Mouse (Mus musculus): Measurements from ENCODE around the gene Zfp609. TPM values are rescaled to one million over a fixed set of nuclear protein-coding genes. Genes with fewer than 3 reads are reported as not detected.

Zfp609 gene
- polyA plus RNA-seq, 1 experiment, result 11.1 TPM

GRCm38 (mm10) chr9:65828016-65828403 lies 646 bp upstream of the Zfp609 start:
- H3K4me2 ChIP-seq (ENCODE audit: low read depth), result peak overlapping the region; percentile 98
- TF ChIP-seq POLR2AphosphoS2 (IDR thresholded peaks at IDR 0.05; ENCODE audit: insufficient read length, low read depth), result peak; percentile 33
- TF ChIP-seq MYOD1 (IDR thresholded peaks at IDR 0.05; ENCODE audit: control insufficient read depth in 1 of 3, insufficient read length in 2 of 3, low read depth in 2 of 3), result no peak

DNA sequence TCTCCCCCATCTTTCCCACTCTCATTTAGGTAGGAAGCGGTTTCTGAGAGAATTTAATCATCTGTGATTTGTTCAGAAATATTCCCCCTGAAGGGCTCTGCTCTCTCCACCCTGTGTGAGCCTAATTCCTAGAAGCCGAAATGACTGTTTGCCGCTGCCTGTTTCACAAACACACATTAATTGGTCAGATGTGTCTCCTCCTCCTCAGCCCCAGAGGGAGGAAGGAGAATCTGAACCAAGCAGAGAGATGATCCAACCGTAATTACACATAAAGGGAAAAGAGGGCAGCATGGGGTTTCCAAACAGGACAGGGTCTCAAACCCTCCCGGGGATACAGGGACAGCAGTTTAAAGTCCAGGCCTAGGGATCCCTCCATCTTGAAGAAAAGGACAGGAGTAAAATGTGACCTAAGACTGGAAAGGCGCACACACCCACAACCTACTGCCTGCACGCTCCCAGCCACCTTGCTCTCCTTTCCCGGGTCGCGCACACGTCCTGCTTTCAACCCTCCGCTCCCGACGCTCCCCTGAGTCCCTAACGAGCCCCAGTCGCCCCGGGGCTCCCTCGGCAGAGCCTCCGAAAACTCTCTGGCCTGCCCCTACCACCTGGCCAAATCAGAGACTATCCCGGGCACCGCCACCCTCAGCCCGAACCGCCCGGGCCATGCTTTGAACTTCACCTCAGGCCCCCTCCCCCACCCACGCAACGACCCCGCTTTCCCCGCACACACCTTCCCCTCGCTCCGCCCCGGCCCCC lies 598 bp downstream of the Zfp609 start:
- no peak for TF ChIP-seq POLR2AphosphoS2 (IDR thresholded peaks at IDR 0.05; ENCODE audit: insufficient read length, low read depth)
- no peak for TF ChIP-seq MYOG (IDR thresholded peaks at IDR 0.05; ENCODE audit: control insufficient read depth in 1 of 3, insufficient read depth in 1 of 3, insufficient read length in 2 of 3, low read depth in 2 of 3)
- no peak for TF ChIP-seq CEBPB (IDR thresholded peaks at IDR 0.05; ENCODE audit: insufficient read depth, poor library complexity, severe bottlenecking)
- TF ChIP-seq TCF12 (IDR thresholded peaks at IDR 0.05; ENCODE audit: insufficient read depth, poor library complexity, severe bottlenecking), result no peak
- TF ChIP-seq POLR2A (IDR thresholded peaks at IDR 0.05; ENCODE audit: insufficient read length, low read depth), result no peak
- TF ChIP-seq E2F4 (IDR thresholded peaks at IDR 0.05; ENCODE audit: insufficient read depth), result no peak
- TF ChIP-seq TCF3 (IDR thresholded peaks at IDR 0.05; ENCODE audit: insufficient read length, low read depth), result no peak
- Histone ChIP-seq H3K4me3 (peak overlapping the region; percentile 51), H3K27me3 (ENCODE audit: control insufficient read depth, insufficient read depth, insufficient read length) (no peaks in the 10 kb centered on the region), H3K79me2 (ENCODE audit: control insufficient read depth, insufficient read depth) (peaks cover 51% of the 10 kb centered on the region), H3K4me2 (ENCODE audit: low read depth) (peak overlapping the region; percentile 94), H3K36me3 (ENCODE audit: control insufficient read depth, insufficient read depth) (peaks cover 2% of the 10 kb centered on the region), H3ac (ENCODE audit: control insufficient read depth, insufficient read length) (peak overlapping the region; percentile 84)

More at GRCm38 (mm10) chr9:65828016-65828403, 646 bp upstream of the Zfp609 start:
- peaks cover 40% of the 10 kb centered on the region for H3K79me2 ChIP-seq (ENCODE audit: control insufficient read depth, insufficient read depth)
- no peaks in the 10 kb centered on the region for H3K27me3 ChIP-seq (ENCODE audit: control insufficient read depth, insufficient read depth, insufficient read length)
- no peak overlapping the region for H3ac ChIP-seq (ENCODE audit: control insufficient read depth, insufficient read length)
- peaks cover 3% of the 10 kb centered on the region for H3K36me3 ChIP-seq (ENCODE audit: control insufficient read depth, insufficient read depth)
- H3K4me3 ChIP-seq, result peak overlapping the region; percentile 51

- H3K4me3 ChIP-seq, result peak overlapping the region; percentile 51
- peak overlapping the region; percentile 94 for H3K4me2 ChIP-seq (ENCODE audit: low read depth)
- H3K79me2 ChIP-seq (ENCODE audit: control insufficient read depth, insufficient read depth), result peaks cover 56% of the 10 kb centered on the region
- TF ChIP-seq MYOD1 (IDR thresholded peaks at IDR 0.05; ENCODE audit: control insufficient read depth in 1 of 3, insufficient read length in 2 of 3, low read depth in 2 of 3) (no peak), REST (IDR thresholded peaks at IDR 0.05; ENCODE audit: insufficient read depth, insufficient read length) (no peak), MYOG (IDR thresholded peaks at IDR 0.05; ENCODE audit: control insufficient read depth in 1 of 3, insufficient read depth in 1 of 3, insufficient read length in 2 of 3, low read depth in 2 of 3) (no peak), SRF (IDR thresholded peaks at IDR 0.05; ENCODE audit: control insufficient read depth, insufficient read length, low read depth) (no peak), TCF12 (IDR thresholded peaks at IDR 0.05; ENCODE audit: insufficient read depth, poor library complexity, severe bottlenecking) (no peak), POLR2A (IDR thresholded peaks at IDR 0.05; ENCODE audit: insufficient read length, low read depth) (no peak), E2F4 (IDR thresholded peaks at IDR 0.05; ENCODE audit: insufficient read depth) (no peak), USF1 (IDR thresholded peaks at IDR 0.05; ENCODE audit: low read depth) (no peak), MAX (IDR thresholded peaks at IDR 0.05; ENCODE audit: low read depth) (no peak), TCF3 (IDR thresholded peaks at IDR 0.05; ENCODE audit: insufficient read length, low read depth) (no peak), CEBPB (IDR thresholded peaks at IDR 0.05; ENCODE audit: insufficient read depth, poor library complexity, severe bottlenecking) (no peak), POLR2AphosphoS2 (IDR thresholded peaks at IDR 0.05; ENCODE audit: insufficient read length, low read depth) (no peak)
- H3ac ChIP-seq (ENCODE audit: control insufficient read depth, insufficient read length), result peak overlapping the region; percentile 84
- no peaks in the 10 kb centered on the region for H3K36me3 ChIP-seq (ENCODE audit: control insufficient read depth, insufficient read depth)
- H3K27me3 ChIP-seq (ENCODE audit: control insufficient read depth, insufficient read depth, insufficient read length), result no peaks in the 10 kb centered on the region
Measured at GRCm38 (mm10) chr9:65826226-65826587, 1.2 kb downstream of the Zfp609 start.

DNA sequence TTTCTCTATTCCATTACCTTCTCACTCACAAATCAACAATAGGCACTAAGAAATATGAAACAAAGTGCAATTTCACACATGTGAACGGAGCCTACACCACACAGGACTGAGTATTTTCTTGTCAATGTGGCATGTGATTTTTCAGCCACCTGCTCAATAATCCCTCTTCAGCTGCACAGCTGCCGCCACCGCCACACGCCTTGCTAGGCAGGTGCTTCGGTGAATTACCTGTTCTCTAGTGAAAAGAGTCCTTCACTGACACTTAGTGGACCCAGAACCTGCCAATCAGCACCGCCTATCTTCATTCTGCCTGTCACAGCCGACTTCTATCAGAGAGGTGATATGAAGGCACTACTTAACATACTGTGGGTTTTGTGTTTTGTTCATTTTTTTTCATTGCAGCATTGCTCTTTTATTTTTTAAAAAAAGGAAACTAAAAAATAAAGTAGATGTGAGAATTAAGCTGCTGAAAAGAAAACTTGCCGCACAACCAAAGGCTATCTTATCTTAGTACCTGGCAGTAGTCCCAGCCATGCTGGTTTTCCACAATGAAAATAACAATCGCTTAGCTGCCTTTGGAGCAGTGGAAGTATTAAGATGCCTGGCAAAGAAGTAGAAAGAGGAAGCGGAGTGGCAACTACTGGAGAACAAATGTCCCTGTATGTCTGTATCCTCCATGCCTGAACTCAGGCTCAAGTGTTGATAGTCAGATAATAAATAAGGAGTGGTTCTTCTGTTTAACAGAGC lies 3.5 kb downstream of the Zfp609 start:
- Histone ChIP-seq H3K4me3 (no peak overlapping the region), H3K27me3 (ENCODE audit: control insufficient read depth, insufficient read depth, insufficient read length) (no peaks in the 10 kb centered on the region), H3ac (ENCODE audit: control insufficient read depth, insufficient read length) (no peak overlapping the region), H3K36me3 (ENCODE audit: control insufficient read depth, insufficient read depth) (no peaks in the 10 kb centered on the region), H3K4me2 (ENCODE audit: low read depth) (peak overlapping the region; percentile 36), H3K79me2 (ENCODE audit: control insufficient read depth, insufficient read depth) (peaks cover 77% of the 10 kb centered on the region)
- no peak for TF ChIP-seq E2F4 (IDR thresholded peaks at IDR 0.05; ENCODE audit: insufficient read depth)
- TF ChIP-seq MYOG (IDR thresholded peaks at IDR 0.05; ENCODE audit: control insufficient read depth in 1 of 3, insufficient read depth in 1 of 3, insufficient read length in 2 of 3, low read depth in 2 of 3), result peak in 1 of 3 experiments; percentile 66
- TF ChIP-seq MAX (IDR thresholded peaks at IDR 0.05; ENCODE audit: low read depth), result no peak
- TF ChIP-seq POLR2A (IDR thresholded peaks at IDR 0.05; ENCODE audit: insufficient read length, low read depth), result no peak
- peak in 2 of 3 experiments; percentile 47 to 61 for TF ChIP-seq MYOD1 (IDR thresholded peaks at IDR 0.05; ENCODE audit: control insufficient read depth in 1 of 3, insufficient read length in 2 of 3, low read depth in 2 of 3)

- H3K4me2 ChIP-seq (ENCODE audit: low read depth), result no peak overlapping the region
- no peaks in the 10 kb centered on the region for H3K27me3 ChIP-seq (ENCODE audit: control insufficient read depth, insufficient read depth, insufficient read length)
- TF ChIP-seq TCF3 (IDR thresholded peaks at IDR 0.05; ENCODE audit: insufficient read length, low read depth), result no peak
- TF ChIP-seq E2F4 (IDR thresholded peaks at IDR 0.05; ENCODE audit: insufficient read depth), result no peak
- TF ChIP-seq MYOD1 (IDR thresholded peaks at IDR 0.05; ENCODE audit: control insufficient read depth in 1 of 3, insufficient read length in 2 of 3, low read depth in 2 of 3), result no peak
- TF ChIP-seq MYOG (IDR thresholded peaks at IDR 0.05; ENCODE audit: control insufficient read depth in 1 of 3, insufficient read depth in 1 of 3, insufficient read length in 2 of 3, low read depth in 2 of 3), result no peak
- no peak for TF ChIP-seq POLR2AphosphoS2 (IDR thresholded peaks at IDR 0.05; ENCODE audit: insufficient read length, low read depth)
- TF ChIP-seq REST (IDR thresholded peaks at IDR 0.05; ENCODE audit: insufficient read depth, insufficient read length), result no peak
- TF ChIP-seq SRF (IDR thresholded peaks at IDR 0.05; ENCODE audit: control insufficient read depth, insufficient read length, low read depth), result no peak
- no peak for TF ChIP-seq USF1 (IDR thresholded peaks at IDR 0.05; ENCODE audit: low read depth)
- TF ChIP-seq POLR2A (IDR thresholded peaks at IDR 0.05; ENCODE audit: insufficient read length, low read depth), result no peak
- TF ChIP-seq CEBPB (IDR thresholded peaks at IDR 0.05; ENCODE audit: insufficient read depth, poor library complexity, severe bottlenecking), result no peak
- TF ChIP-seq MAX (IDR thresholded peaks at IDR 0.05; ENCODE audit: low read depth), result no peak
- no peak for TF ChIP-seq TCF12 (IDR thresholded peaks at IDR 0.05; ENCODE audit: insufficient read depth, poor library complexity, severe bottlenecking)
- no peaks in the 10 kb centered on the region for H3K36me3 ChIP-seq (ENCODE audit: control insufficient read depth, insufficient read depth)
- H3K79me2 ChIP-seq (ENCODE audit: control insufficient read depth, insufficient read depth), result peaks cover 96% of the 10 kb centered on the region
- no peak overlapping the region for H3ac ChIP-seq (ENCODE audit: control insufficient read depth, insufficient read length)
- no peak overlapping the region for H3K4me3 ChIP-seq
Measured at GRCm38 (mm10) chr9:65822011-65822410, 5.4 kb downstream of the Zfp609 start.

All from myocyte (in vitro differentiated cells).